ENCODE assay signal across 8 mouse cellular contexts in genomic region chr7:91261672-91262030, GRCm38 (mm10).
DNase-seq lines count a peak whose midpoint lies in the region; ATAC-seq and TF ChIP-seq lines count a peak whose summit lies in the region.

No protein-coding gene starts in this region.

- H3K27me3 ChIP-seq in kidney, adult 2 months (replicated peaks; ENCODE audit: control insufficient read depth, insufficient read depth, low read length): no peaks in the 10 kb centered on the region
- H3K27me3 ChIP-seq in embryonic facial prominence, embryonic 12.5 days: peaks cover 9% of the 10 kb centered on the region; the same call in 1 of the 2 replicates
- no peaks in the 10 kb centered on the region for H3K27me3 ChIP-seq in hindbrain, embryonic 15.5 days
- no peaks in the 10 kb centered on the region for H3K27me3 ChIP-seq in midbrain, embryonic 15.5 days (replicated peaks)

- H3K36me3 ChIP-seq in kidney, adult 2 months (ENCODE audit: control insufficient read depth, insufficient read depth, low read length): no peaks in the 10 kb centered on the region
- no peaks in the 10 kb centered on the region for H3K36me3 ChIP-seq in embryonic facial prominence, embryonic 12.5 days
- H3K36me3 ChIP-seq in hindbrain, embryonic 15.5 days: no peaks in the 10 kb centered on the region
- no peaks in the 10 kb centered on the region for H3K36me3 ChIP-seq in midbrain, embryonic 15.5 days (replicated peaks)

- WGBS in kidney, adult 2 months: under 1% methylated on average over 5 of the region's 5 CpGs
- under 1% methylated on average over 5 of the region's 5 CpGs for WGBS in embryonic facial prominence, embryonic 12.5 days
- WGBS in hindbrain, embryonic 15.5 days: 1% methylated on average over 5 of the region's 5 CpGs
- WGBS in midbrain, embryonic 15.5 days: 0% methylated on average over 5 of the region's 5 CpGs

- H3K4me1 ChIP-seq in kidney, adult 2 months (ENCODE audit: control insufficient read depth, insufficient read depth, low read length): no peaks in the 10 kb centered on the region
- peaks cover 3% of the 10 kb centered on the region; the same call in 1 of the 2 replicates for H3K4me1 ChIP-seq in embryonic facial prominence, embryonic 12.5 days
- H3K4me1 ChIP-seq in hindbrain, embryonic 15.5 days (replicated peaks): peaks cover 8% of the 10 kb centered on the region; the same call in 1 of the 2 replicates
- H3K4me1 ChIP-seq in midbrain, embryonic 15.5 days: peaks cover 13% of the 10 kb centered on the region

- no peak overlapping the region for H3K9ac ChIP-seq in embryonic facial prominence, embryonic 12.5 days
- peak overlapping the region; percentile 61; the same call in 1 of the 2 replicates for H3K9ac ChIP-seq in hindbrain, embryonic 15.5 days
- peak overlapping the region; percentile 67 for H3K9ac ChIP-seq in midbrain, embryonic 15.5 days

- DNase-seq in kidney, adult 2 months: no peak
- DNase-seq in kidney, adult 18-20 months: no peak
- DNase-seq in cerebellum, postnatal 10 days: no peak
- DNase-seq in adrenal gland, adult 18-20 months (ENCODE audit: low spot score in 2 of 2): no peak
- no peak for DNase-seq in MN1 (ENCODE audit: low spot score)

- no peak for TF ChIP-seq CTCF in kidney, adult 2 months (conservative IDR thresholded peaks at IDR 0.05; ENCODE audit: insufficient read depth, insufficient read length, low read depth, low read length)

- H3K4me2 ChIP-seq in embryonic facial prominence, embryonic 12.5 days (replicated peaks): peak overlapping the region; percentile 71
- peak overlapping the region; percentile 73 for H3K4me2 ChIP-seq in hindbrain, embryonic 15.5 days
- H3K4me2 ChIP-seq in midbrain, embryonic 15.5 days: peak overlapping the region; percentile 83

- peak overlapping the region; percentile 9; the same call in 1 of the 2 replicates for H3K4me3 ChIP-seq in kidney, adult 2 months (ENCODE audit: insufficient read depth, low read depth, low read length)
- H3K4me3 ChIP-seq in embryonic facial prominence, embryonic 12.5 days: peak overlapping the region; percentile 41
- peak overlapping the region; percentile 60 for H3K4me3 ChIP-seq in hindbrain, embryonic 15.5 days
- peak overlapping the region; percentile 68 for H3K4me3 ChIP-seq in midbrain, embryonic 15.5 days

- no peak for ATAC-seq in embryonic facial prominence, embryonic 12.5 days (ENCODE audit: insufficient number of reproducible peaks, insufficient read depth, low FRiP score, low TSS enrichment)
- peak; percentile 36 for ATAC-seq in hindbrain, embryonic 15.5 days (ENCODE audit: low FRiP score, low read depth)
- ATAC-seq in midbrain, embryonic 15.5 days (replicated peaks): no peak; the same call in 1 of the 2 replicates

- no peak for TF ChIP-seq POLR2A in kidney, adult 2 months (IDR thresholded peaks at IDR 0.05; ENCODE audit: low read depth, low read length)

- no peak overlapping the region for H3K27ac ChIP-seq in kidney, adult 2 months (ENCODE audit: insufficient read depth, low read depth, low read length)
- H3K27ac ChIP-seq in embryonic facial prominence, embryonic 12.5 days: no peak overlapping the region
- peak overlapping the region; percentile 73 for H3K27ac ChIP-seq in hindbrain, embryonic 15.5 days (replicated peaks)
- peak overlapping the region; percentile 74 for H3K27ac ChIP-seq in midbrain, embryonic 15.5 days

- no peaks in the 10 kb centered on the region for H3K9me3 ChIP-seq in embryonic facial prominence, embryonic 12.5 days
- H3K9me3 ChIP-seq in hindbrain, embryonic 15.5 days: no peaks in the 10 kb centered on the region
- no peaks in the 10 kb centered on the region for H3K9me3 ChIP-seq in midbrain, embryonic 15.5 days

Comparison
In these comparisons a context has a peak if more than half of its experiments do, and no peak if none do; other contexts are left out.
1. H3K27ac ChIP-seq: peak in hindbrain, embryonic 15.5 days (single experiment) and midbrain, embryonic 15.5 days (single experiment); none in kidney, adult 2 months (single experiment) and embryonic facial prominence, embryonic 12.5 days (single experiment).
2. H3K4me3 ChIP-seq: peak in every context shown above with its lines; median percentile 68 in midbrain, embryonic 15.5 days; 60 in hindbrain, embryonic 15.5 days; 41 in embryonic facial prominence, embryonic 12.5 days; 9 in kidney, adult 2 months.
3. Peak in every context shown above with its lines, with median percentiles within 50 percentile points of each other: H3K4me2 ChIP-seq.